Mouse (Mus musculus) spleen, postnatal 10 days (tissue): Measurements from ENCODE around the gene Noc2l.

Experiments used
- DNase-seq, 2 experiments: peaks; one replicate each; pipeline ENCODE4 v3.0.0; 2021 to 2022; ENCODE audit warnings: low spot score in 2 of 2

The Noc2l gene

GRCm38 (mm10) chr4:156216196-156216595, 19.6 kb upstream of the Noc2l start:
- no peak for DNase-seq

GRCm38 (mm10) chr4:156217022-156217669, 18.7 kb upstream of the Noc2l start:
- DNase-seq, result no peak

- DNase-seq, result no peak
These were observed 18.0 kb upstream of the Noc2l start for GRCm38 (mm10) chr4:156217838-156218237.

- no peak for DNase-seq
These were observed 15.9 kb upstream of the Noc2l start for GRCm38 (mm10) chr4:156219936-156220335.

GRCm38 (mm10) chr4:156224276-156224675, 11.5 kb upstream of the Noc2l start:
- no peak for DNase-seq

GRCm38 (mm10) chr4:156227752-156228392, 7.9 kb upstream of the Noc2l start:
- no peak for DNase-seq

GRCm38 (mm10) chr4:156228393-156229024, 7.3 kb upstream of the Noc2l start:
- DNase-seq, result no peak

- DNase-seq, result peak in 1 of 2 experiments; percentile 52
These were observed 1.7 kb upstream of the Noc2l start for GRCm38 (mm10) chr4:156234021-156234501.

- peak; percentile 75 to 85 for DNase-seq
These were observed 1.1 kb upstream of the Noc2l start, which contains the start of gene Plekhn1 for GRCm38 (mm10) chr4:156234701-156235213. Plekhn1 (minus strand) TSS chr4:156234857.

GRCm38 (mm10) chr4:156235360-156235770, 445 bp upstream of the Noc2l start:
- peak in 1 of 2 experiments; percentile 55 for DNase-seq

GRCm38 (mm10) chr4:156236651-156237447, 1.0 kb downstream of the Noc2l start:
- peak in 1 of 2 experiments; percentile 57 for DNase-seq

GRCm38 (mm10) chr4:156249567-156249966, 13.8 kb downstream of the Noc2l start:
- no peak for DNase-seq

GRCm38 (mm10) chr4:156251081-156251480, 15.3 kb downstream of the Noc2l start:
- no peak for DNase-seq

- peak in 1 of 2 experiments; percentile 36 for DNase-seq
These were observed 16.3 kb downstream of the Noc2l start for GRCm38 (mm10) chr4:156252140-156252539.

- no peak for DNase-seq
These were observed 16.8 kb downstream of the Noc2l start for GRCm38 (mm10) chr4:156252619-156253018.

- peak; percentile 43 to 50 for DNase-seq
These were observed 17.2 kb downstream of the Noc2l start for GRCm38 (mm10) chr4:156253043-156253442.

GRCm38 (mm10) chr4:156254361-156255077, 18.7 kb downstream of the Noc2l start:
- peak; percentile 64 to 67 for DNase-seq

GRCm38 (mm10) chr4:156255078-156255839, 19.4 kb downstream of the Noc2l start, which contains the start of gene Samd11:
Samd11 (minus strand) TSS chr4:156255657.
- peak; percentile 49 to 63 for DNase-seq
